Mouse (Mus musculus): ENCODE results near the gene Dap3.

DNA sequence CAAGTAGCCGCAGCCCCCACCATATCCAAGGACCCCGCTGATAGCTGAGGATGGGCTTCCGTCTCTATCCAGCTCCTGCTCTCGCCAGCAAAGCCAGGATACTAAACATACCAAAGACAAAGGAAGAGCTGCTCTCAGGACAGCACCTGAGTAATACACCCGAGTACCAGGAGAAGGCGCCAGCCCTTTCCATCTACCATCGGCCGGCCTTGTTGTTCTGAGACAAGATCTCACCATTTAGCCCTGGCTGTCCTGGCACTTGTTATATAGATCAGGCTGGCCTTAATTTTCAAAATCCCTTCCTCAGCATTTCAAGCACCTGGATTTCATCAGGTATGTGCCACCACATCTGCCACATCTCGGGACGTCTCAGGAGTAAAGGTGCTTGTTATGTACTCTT is 11.9 kb downstream of the Dap3 start:
- no peak for TF ChIP-seq EP300 (IDR thresholded peaks at IDR 0.05; ENCODE audit: low read length)
- TF ChIP-seq PAX5 (IDR thresholded peaks at IDR 0.05; ENCODE audit: low read length): no peak
- TF ChIP-seq MXI1 (IDR thresholded peaks at IDR 0.05; ENCODE audit: low read depth, low read length): no peak
- no peak for TF ChIP-seq MAFK (IDR thresholded peaks at IDR 0.05; ENCODE audit: insufficient replicate concordance, low read length)
- 0 out of 4 replicates have a peak, but pooled peaks of 1 of the 2 experiments have one; percentile 1 for TF ChIP-seq CTCF (conservative IDR thresholded peaks at IDR 0.05 in 1 of 2, IDR thresholded peaks at IDR 0.05 in 1 of 2; ENCODE audit: low read depth in 2 of 2, low read length in 2 of 2)
- no peak for TF ChIP-seq ELF1 (IDR thresholded peaks at IDR 0.05; ENCODE audit: low read depth, low read length)
- no peak for TF ChIP-seq MAZ (IDR thresholded peaks at IDR 0.05; ENCODE audit: low read depth, low read length)
- TF ChIP-seq TBP (conservative IDR thresholded peaks at IDR 0.05; ENCODE audit: low read depth, low read length): no peak
- no peak for TF ChIP-seq ZKSCAN1 (IDR thresholded peaks at IDR 0.05; ENCODE audit: borderline replicate concordance, low read depth, low read length)
- TF ChIP-seq TCF12 (IDR thresholded peaks at IDR 0.05; ENCODE audit: low read depth, low read length): no peak
